Mouse (Mus musculus): Measurements from ENCODE around the gene Zfp652. TPM values are rescaled to one million over a fixed set of nuclear protein-coding genes. Genes with fewer than 3 reads are reported as not detected.
A peak's percentile ranks its signal among the peaks of the same experiment; 100 is the strongest.

Gene Zfp652
- polyA plus RNA-seq, 1 experiment from 2014 or later, result 24.1 TPM

GRCm38 (mm10) chr11:95688515-95688914 lies 24.0 kb upstream of the Zfp652 start:
- 43% methylated on average over 6 of the region's 6 CpGs for WGBS
- H3K27ac ChIP-seq, result peak overlapping the region; percentile 69
- H3K4me1 ChIP-seq, result peaks cover 13% of the 10 kb centered on the region
- H3K27me3 ChIP-seq, result no peaks in the 10 kb centered on the region
- H3K9me3 ChIP-seq, result no peaks in the 10 kb centered on the region
- no peak overlapping the region for H3K4me3 ChIP-seq
- ATAC-seq (ENCODE audit: borderline replicate concordance, extremely low read depth, low FRiP score, low TSS enrichment), result no peak
- no peak overlapping the region for H3K9ac ChIP-seq
- peak overlapping the region; percentile 10; the same call in 1 of the 2 replicates for H3K4me2 ChIP-seq
- no peaks in the 10 kb centered on the region for H3K36me3 ChIP-seq

GRCm38 (mm10) chr11:95688981-95689380 lies 23.5 kb upstream of the Zfp652 start:
- ATAC-seq (ENCODE audit: borderline replicate concordance, extremely low read depth, low FRiP score, low TSS enrichment), result no peak

GRCm38 (mm10) chr11:95689544-95689943 lies 22.9 kb upstream of the Zfp652 start:
- no peak overlapping the region for H3K9ac ChIP-seq
- no peak for ATAC-seq (ENCODE audit: borderline replicate concordance, extremely low read depth, low FRiP score, low TSS enrichment)
- peaks cover 13% of the 10 kb centered on the region for H3K4me1 ChIP-seq
- H3K27me3 ChIP-seq, result no peaks in the 10 kb centered on the region
- no peak overlapping the region for H3K4me3 ChIP-seq
- H3K4me2 ChIP-seq, result no peak overlapping the region
- WGBS, result 79% methylated on average over 3 of the region's 3 CpGs
- H3K36me3 ChIP-seq, result no peaks in the 10 kb centered on the region
- no peaks in the 10 kb centered on the region for H3K9me3 ChIP-seq
- H3K27ac ChIP-seq, result no peak overlapping the region

More at GRCm38 (mm10) chr11:95688981-95689380, 23.5 kb upstream of the Zfp652 start:
- no peak overlapping the region for H3K4me3 ChIP-seq
- peaks cover 13% of the 10 kb centered on the region for H3K4me1 ChIP-seq
- no peaks in the 10 kb centered on the region for H3K27me3 ChIP-seq
- 45% methylated on average over 7 of the region's 7 CpGs for WGBS
- H3K9ac ChIP-seq, result no peak overlapping the region
- no peaks in the 10 kb centered on the region for H3K36me3 ChIP-seq
- no peaks in the 10 kb centered on the region for H3K9me3 ChIP-seq
- H3K4me2 ChIP-seq, result peak overlapping the region; percentile 10; the same call in 1 of the 2 replicates
- peak overlapping the region; percentile 69 for H3K27ac ChIP-seq

- Histone ChIP-seq H3K4me2 (no peak overlapping the region), H3K4me3 (no peak overlapping the region), H3K27me3 (no peaks in the 10 kb centered on the region), H3K36me3 (no peaks in the 10 kb centered on the region), H3K4me1 (no peaks in the 10 kb centered on the region), H3K9me3 (no peaks in the 10 kb centered on the region), H3K9ac (no peak overlapping the region), H3K27ac (no peak overlapping the region)
- WGBS, result 68% methylated on average over 5 of the region's 5 CpGs
- ATAC-seq (ENCODE audit: borderline replicate concordance, extremely low read depth, low FRiP score, low TSS enrichment), result no peak
Measured at GRCm38 (mm10) chr11:95698541-95698940, 13.9 kb upstream of the Zfp652 start.

- no peak overlapping the region for H3K27ac ChIP-seq
- no peaks in the 10 kb centered on the region for H3K4me1 ChIP-seq
- no peak overlapping the region for H3K4me2 ChIP-seq
- no peak for ATAC-seq (ENCODE audit: borderline replicate concordance, extremely low read depth, low FRiP score, low TSS enrichment)
- 85% methylated on average over 13 of the region's 13 CpGs for WGBS
- no peak overlapping the region for H3K9ac ChIP-seq
- no peak overlapping the region for H3K4me3 ChIP-seq
- no peaks in the 10 kb centered on the region for H3K9me3 ChIP-seq
- H3K27me3 ChIP-seq, result no peaks in the 10 kb centered on the region
- H3K36me3 ChIP-seq, result no peaks in the 10 kb centered on the region
Measured at GRCm38 (mm10) chr11:95700778-95701739, 11.4 kb upstream of the Zfp652 start.

GRCm38 (mm10) chr11:95704032-95704969 lies 8.2 kb upstream of the Zfp652 start:
- Histone ChIP-seq H3K9me3 (no peaks in the 10 kb centered on the region), H3K36me3 (no peaks in the 10 kb centered on the region), H3K27ac (no peak overlapping the region), H3K4me2 (no peak overlapping the region), H3K4me3 (no peak overlapping the region), H3K9ac (no peak overlapping the region), H3K4me1 (peaks cover 4% of the 10 kb centered on the region; the same call in 1 of the 2 replicates), H3K27me3 (no peaks in the 10 kb centered on the region)
- WGBS, result 84% methylated on average over 12 of the region's 12 CpGs
- no peak for ATAC-seq (ENCODE audit: borderline replicate concordance, extremely low read depth, low FRiP score, low TSS enrichment)

GRCm38 (mm10) chr11:95704970-95705330 lies 7.5 kb upstream of the Zfp652 start:
- 73% methylated on average over 4 of the region's 4 CpGs for WGBS
- H3K4me3 ChIP-seq, result no peak overlapping the region
- no peak overlapping the region for H3K9ac ChIP-seq
- H3K36me3 ChIP-seq, result no peaks in the 10 kb centered on the region
- ATAC-seq (ENCODE audit: borderline replicate concordance, extremely low read depth, low FRiP score, low TSS enrichment), result no peak
- no peak overlapping the region for H3K4me2 ChIP-seq
- H3K27me3 ChIP-seq, result no peaks in the 10 kb centered on the region
- H3K4me1 ChIP-seq, result peaks cover 4% of the 10 kb centered on the region; the same call in 1 of the 2 replicates
- no peak overlapping the region for H3K27ac ChIP-seq
- no peaks in the 10 kb centered on the region for H3K9me3 ChIP-seq

- ATAC-seq (ENCODE audit: borderline replicate concordance, extremely low read depth, low FRiP score, low TSS enrichment), result no peak
- 85% methylated on average over 6 of the region's 6 CpGs for WGBS
Measured at GRCm38 (mm10) chr11:95709534-95710040, 2.9 kb upstream of the Zfp652 start.

GRCm38 (mm10) chr11:95710478-95710877 lies 2.0 kb upstream of the Zfp652 start:
- H3K4me2 ChIP-seq, result no peak overlapping the region
- H3K9me3 ChIP-seq, result no peaks in the 10 kb centered on the region
- no peak overlapping the region for H3K27ac ChIP-seq
- no peak overlapping the region for H3K9ac ChIP-seq
- 77% methylated on average over 7 of the region's 7 CpGs for WGBS
- peaks cover 26% of the 10 kb centered on the region for H3K4me1 ChIP-seq
- H3K27me3 ChIP-seq, result no peaks in the 10 kb centered on the region
- ATAC-seq (ENCODE audit: borderline replicate concordance, extremely low read depth, low FRiP score, low TSS enrichment), result no peak
- H3K36me3 ChIP-seq, result no peaks in the 10 kb centered on the region
- H3K4me3 ChIP-seq, result no peak overlapping the region

More at GRCm38 (mm10) chr11:95709534-95710040, 2.9 kb upstream of the Zfp652 start:
- H3K4me1 ChIP-seq, result peaks cover 18% of the 10 kb centered on the region
- H3K4me2 ChIP-seq, result no peak overlapping the region
- no peak overlapping the region for H3K9ac ChIP-seq
- no peak overlapping the region for H3K27ac ChIP-seq
- H3K36me3 ChIP-seq, result no peaks in the 10 kb centered on the region
- H3K9me3 ChIP-seq, result no peaks in the 10 kb centered on the region
- H3K4me3 ChIP-seq, result no peak overlapping the region
- no peaks in the 10 kb centered on the region for H3K27me3 ChIP-seq

GRCm38 (mm10) chr11:95712085-95712562 lies 349 bp upstream of the Zfp652 start:
- peak overlapping the region; percentile 99 for H3K27ac ChIP-seq
- peaks cover 32% of the 10 kb centered on the region for H3K4me1 ChIP-seq
- no peaks in the 10 kb centered on the region for H3K36me3 ChIP-seq
- H3K27me3 ChIP-seq, result no peaks in the 10 kb centered on the region
- peak overlapping the region; percentile 97; the same call in 1 of the 2 replicates for H3K9ac ChIP-seq
- no peaks in the 10 kb centered on the region for H3K9me3 ChIP-seq
- peak; percentile 16; the same call in 1 of the 2 replicates for ATAC-seq (ENCODE audit: borderline replicate concordance, extremely low read depth, low FRiP score, low TSS enrichment)
- 14% methylated on average over 12 of the region's 12 CpGs for WGBS
- peak overlapping the region; percentile 83 for H3K4me2 ChIP-seq
- peak overlapping the region; percentile 95 for H3K4me3 ChIP-seq

GRCm38 (mm10) chr11:95713225-95713810 lies 845 bp downstream of the Zfp652 start:
- under 1% methylated on average over 38 of the region's 49 CpGs for WGBS

More at GRCm38 (mm10) chr11:95713225-95713810, 845 bp downstream of the Zfp652 start:
- Histone ChIP-seq H3K9me3 (no peaks in the 10 kb centered on the region), H3K36me3 (no peaks in the 10 kb centered on the region), H3K4me1 (peaks cover 28% of the 10 kb centered on the region), H3K27ac (peak overlapping the region; percentile 99), H3K4me2 (peak overlapping the region; percentile 83), H3K27me3 (no peaks in the 10 kb centered on the region), H3K9ac (peak overlapping the region; percentile 97), H3K4me3 (peak overlapping the region; percentile 95)
- ATAC-seq (ENCODE audit: borderline replicate concordance, extremely low read depth, low FRiP score, low TSS enrichment), result peak; percentile 72

All from lung, embryonic 15.5 days (tissue).